Mouse (Mus musculus) cerebellum, adult 8-10 months (tissue): ENCODE measurements around the gene Hibadh.

Source experiments
- DNase-seq: peaks from one replicate; pipeline ENCODE4 v3.0.0; 2022

Hibadh gene

GRCm38 (mm10) chr6:52638471-52639185 lies 1.6 kb downstream of the Hibadh start:
- no peak for DNase-seq

DNA sequence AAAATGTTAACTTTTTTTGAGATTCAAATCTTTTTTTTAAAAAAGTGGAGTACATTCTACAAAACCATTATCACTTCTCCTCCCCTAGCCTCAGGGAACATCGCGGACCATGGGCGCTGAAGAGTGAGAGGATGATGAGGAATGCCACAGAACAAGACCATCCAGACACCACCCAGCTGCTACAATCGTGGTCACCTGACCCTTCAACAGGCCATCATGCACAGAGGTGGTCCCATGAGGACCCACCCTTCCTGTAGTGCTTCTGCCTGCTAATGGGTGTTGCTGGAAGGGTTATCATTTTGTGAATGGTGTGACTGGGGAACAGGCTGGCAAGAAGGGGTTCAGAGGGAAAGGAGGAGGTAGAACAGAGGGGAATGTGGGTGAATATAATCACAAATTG lies 2.9 kb downstream of the Hibadh start:
- DNase-seq: no peak

DNA sequence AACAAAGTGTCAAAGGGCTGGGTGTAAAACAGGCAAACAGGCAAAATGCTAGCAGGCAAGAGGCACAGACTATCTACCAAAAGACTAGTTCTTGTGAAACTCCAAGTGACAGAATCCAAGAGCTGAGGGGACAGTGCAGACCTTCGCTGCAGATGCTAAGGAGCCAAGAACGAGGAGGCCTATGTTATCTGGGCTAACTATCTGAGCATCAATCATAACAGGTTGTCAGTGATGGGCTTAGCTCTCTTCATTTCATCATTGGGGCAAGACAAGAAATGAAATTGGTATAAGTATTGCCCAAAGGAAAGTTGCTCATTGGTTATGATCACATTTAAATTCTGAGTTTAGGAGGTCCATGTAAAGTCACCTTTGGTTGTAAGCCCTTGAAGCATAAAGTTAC lies 4.8 kb downstream of the Hibadh start:
- DNase-seq: no peak

- DNase-seq: no peak
Measured at GRCm38 (mm10) chr6:52630625-52631024, 9.6 kb downstream of the Hibadh start.

GRCm38 (mm10) chr6:52629180-52629579 lies 11.0 kb downstream of the Hibadh start:
- no peak for DNase-seq

DNA sequence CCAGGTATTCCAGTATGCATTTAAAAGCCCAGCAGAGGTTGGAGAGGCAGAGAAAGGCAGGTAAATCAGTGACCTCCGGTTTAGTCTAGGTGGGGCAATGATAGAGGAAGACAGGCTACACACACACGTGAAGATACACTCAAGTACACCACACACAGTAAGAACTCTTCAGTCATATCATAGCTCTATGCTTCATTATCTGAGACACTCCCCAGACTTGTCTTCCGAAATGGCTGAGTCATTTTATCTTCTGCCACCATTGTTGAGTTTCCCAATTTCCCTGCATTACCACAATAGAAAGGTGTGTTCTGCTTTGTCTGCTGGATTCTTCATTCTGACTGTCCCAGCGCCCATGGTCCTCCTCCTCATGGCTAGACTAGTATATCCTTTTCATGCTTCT lies 13.5 kb downstream of the Hibadh start:
- DNase-seq: no peak

GRCm38 (mm10) chr6:52623741-52624140 lies 16.4 kb downstream of the Hibadh start:
- no peak for DNase-seq

DNA sequence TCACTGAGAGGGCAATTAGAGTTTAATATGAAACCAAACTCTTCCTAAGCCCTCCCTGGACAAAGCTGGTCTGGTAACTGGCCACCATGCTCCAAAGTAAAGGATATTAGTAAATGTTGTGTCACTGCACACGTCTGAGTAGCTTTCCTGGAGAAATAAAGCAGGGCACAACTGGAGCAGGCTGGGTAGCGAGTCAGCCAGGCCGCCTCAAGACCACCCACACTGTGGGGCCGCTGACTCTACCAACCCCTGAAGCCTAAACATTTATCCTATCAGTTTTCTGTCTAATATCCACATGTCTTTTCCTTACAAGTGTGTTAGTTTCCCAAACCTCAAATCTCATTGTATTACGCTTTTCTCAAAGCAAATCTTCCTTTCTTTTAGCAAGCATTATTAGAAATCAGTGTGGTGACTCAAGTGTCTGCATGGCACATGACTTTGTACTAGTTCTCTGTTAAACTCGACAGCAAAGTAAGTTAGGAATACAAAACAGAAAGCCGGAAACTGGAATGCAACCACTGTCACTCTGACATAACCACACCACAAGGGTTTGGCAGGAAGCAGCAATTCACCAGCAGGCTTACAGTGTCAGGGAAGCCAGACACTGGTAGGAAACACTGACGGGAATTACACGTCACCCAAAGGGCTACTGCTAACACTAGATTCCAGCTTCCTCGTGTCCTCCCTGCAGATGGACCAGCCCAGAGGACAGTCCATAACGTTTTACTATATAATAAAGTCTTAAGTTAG lies 18.3 kb downstream of the Hibadh start:
- DNase-seq: no peak

DNA sequence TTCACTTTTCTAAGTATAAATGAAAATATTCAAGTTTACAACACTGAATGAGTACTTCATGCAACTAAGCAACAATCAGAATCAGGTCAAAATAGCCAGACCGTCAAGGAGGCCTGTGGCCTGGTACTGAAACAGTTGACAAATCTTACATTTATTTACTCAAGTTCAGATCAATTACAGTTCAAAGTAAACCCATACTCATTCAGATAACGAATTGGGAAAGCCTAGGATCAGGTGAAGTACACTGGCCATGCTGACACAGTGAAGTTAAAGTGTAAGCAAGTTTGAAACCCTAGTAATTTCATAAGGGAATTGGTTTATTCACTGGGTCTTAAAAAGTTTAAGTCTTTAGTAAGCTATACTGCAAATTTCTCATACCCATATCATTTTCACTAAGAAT lies 20.1 kb downstream of the Hibadh start:
- no peak for DNase-seq

GRCm38 (mm10) chr6:52609626-52610352 lies 30.4 kb downstream of the Hibadh start:
- DNase-seq: no peak

DNA sequence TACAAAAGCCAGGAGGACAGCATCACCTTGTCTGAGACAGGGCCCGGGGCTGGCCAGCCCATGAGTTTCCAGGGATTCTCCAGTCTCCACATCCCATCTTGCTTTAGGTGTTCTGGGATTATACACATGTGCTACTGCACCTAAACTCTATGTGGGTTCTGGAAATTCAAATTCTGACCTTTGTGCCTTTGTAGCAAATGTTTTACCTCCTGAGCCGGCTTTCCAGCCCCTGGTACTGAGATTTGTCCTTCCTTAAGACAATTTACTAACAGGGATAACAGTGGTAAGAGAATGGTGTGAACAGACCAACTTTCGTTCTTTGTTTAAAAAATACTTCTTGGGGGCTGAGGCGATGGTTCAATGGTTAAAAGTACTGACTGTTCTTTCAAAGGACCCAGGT lies 32.1 kb downstream of the Hibadh start:
- no peak for DNase-seq

DNA sequence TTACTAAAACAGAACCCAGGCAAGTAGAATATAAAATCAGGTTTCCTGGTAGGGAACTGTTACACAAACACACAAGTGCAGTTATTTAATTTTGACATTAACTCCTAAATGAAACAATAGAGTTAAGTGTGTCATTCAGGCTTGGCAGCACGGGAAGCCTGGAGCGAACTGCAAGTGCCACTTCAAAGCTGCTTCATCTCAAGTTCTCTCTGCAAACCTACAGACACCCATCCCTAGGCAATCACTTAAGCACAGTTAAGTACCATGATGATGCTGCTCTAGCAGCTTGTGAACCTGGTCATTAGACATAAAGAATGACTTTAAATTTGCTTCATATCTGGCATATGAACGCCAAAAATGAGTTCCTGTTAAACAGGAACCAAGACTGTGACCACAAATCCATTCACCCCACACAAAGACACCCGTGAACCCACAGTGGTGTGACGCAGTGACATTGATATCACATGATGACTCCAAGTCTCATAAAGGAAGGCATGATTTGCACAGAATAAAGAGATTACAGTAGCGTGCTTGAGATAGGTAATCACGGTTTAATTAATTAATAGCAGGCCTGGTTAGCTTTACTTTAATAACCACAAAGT lies 33.3 kb downstream of the Hibadh start:
- no peak for DNase-seq

DNA sequence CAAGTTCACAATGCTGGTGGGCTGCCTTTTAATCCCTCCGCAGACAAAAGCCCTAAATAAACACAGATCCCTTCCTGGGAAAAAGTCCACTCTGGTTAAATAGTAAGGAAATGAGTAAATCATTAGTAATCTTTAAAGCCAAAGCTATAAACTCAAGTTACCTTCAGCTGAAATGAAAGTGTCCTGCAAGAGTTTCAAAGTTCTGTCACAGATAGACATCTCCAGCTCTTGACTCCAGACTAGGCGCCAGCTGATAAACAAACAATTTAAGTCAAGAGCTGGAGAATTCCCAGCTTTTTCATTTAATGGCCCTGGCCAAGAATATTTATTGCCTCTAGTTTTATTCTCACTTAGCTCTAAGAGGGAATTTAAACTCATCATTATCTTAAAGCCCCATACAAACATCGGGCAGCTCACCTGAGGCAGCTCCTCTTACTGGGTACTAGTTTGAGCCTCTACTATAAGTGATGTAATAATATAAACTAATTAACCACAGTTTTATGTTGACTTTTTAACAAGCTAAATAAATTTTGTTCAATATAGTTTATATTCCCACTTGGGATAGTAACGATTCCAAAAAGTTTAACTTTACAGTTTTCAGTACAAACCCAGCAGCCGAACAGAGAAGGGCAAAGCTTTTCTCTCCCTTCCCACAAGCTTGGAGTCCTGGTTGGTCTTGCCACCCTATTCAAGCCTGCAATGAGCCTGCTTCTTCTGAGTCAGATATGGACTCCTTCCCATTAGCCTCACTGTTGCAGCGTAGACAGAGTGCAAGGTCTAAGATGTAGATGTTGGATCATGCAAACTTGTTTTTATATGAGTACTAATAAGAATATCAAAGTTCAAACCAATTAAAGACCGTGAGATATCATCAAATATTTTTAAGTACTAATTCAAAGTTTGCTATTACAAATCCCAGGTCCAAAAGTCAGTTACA lies 38.2 kb downstream of the Hibadh start:
- DNase-seq: no peak

- no peak for DNase-seq
Measured at GRCm38 (mm10) chr6:52601117-52601516, 39.1 kb downstream of the Hibadh start.

DNA sequence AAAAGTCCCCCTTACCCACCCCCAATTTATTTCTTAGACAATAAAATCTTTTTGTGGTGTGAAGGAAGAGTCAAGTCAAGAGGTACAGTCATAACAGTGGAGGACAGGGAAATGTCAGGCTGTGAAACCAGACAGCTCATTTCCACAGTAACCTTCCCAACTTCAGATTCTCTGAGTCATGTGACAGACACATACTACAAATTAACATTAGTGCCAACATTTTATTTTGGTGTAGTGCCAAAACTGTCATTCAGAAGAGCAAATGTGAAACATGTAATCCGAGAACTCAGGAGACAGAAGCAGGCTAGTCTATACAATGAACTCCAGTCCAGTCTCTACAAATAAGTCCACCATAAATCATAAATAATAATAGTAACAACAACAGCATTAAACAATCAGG lies 45.4 kb downstream of the Hibadh start:
- no peak for DNase-seq

- no peak for DNase-seq
Measured at GRCm38 (mm10) chr6:52586564-52586963, 53.6 kb downstream of the Hibadh start.

DNA sequence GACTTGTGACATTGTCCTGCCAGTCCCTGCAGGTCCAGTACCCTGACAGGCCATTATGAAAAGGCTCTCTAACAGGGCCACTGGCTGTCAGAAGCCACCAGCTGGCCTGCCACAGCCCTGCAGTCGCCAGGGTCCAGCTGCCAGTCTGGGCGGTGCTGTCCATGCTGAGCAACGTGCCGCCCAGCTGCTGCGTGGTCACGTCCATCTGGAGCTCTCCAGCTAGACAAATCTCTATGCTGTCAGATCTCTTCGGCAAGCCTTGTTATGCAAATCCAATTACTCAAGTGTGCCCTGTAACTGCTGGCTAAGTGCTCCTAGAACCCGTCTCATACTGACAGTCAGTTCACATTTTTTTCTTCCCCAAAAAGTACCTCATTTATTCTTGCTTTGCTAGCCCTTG lies 55.8 kb downstream of the Hibadh start:
- DNase-seq: no peak

- no peak for DNase-seq
Measured at GRCm38 (mm10) chr6:52581081-52581480, 59.1 kb downstream of the Hibadh start.

DNA sequence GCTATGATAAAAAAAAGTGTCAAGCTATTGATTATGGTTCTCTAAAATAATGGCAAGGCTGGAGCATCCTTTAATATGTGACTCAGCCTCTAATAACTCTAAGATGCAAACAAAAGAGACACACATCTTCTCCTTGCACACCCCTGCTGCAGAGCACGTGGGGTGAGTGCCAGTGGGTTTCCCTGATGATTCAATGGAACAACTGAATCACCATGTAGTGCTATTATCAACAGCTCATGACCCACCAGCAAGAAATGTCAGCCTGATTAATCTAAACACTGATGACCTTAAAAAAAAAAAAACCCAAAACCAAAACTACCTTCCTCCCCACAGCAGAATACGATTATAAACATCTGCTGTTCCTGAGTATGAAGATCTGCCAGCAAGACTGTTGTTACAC lies 61.9 kb downstream of the Hibadh start:
- DNase-seq: no peak

GRCm38 (mm10) chr6:52577270-52577669 lies 62.9 kb downstream of the Hibadh start:
- peak; percentile 19 for DNase-seq

DNA sequence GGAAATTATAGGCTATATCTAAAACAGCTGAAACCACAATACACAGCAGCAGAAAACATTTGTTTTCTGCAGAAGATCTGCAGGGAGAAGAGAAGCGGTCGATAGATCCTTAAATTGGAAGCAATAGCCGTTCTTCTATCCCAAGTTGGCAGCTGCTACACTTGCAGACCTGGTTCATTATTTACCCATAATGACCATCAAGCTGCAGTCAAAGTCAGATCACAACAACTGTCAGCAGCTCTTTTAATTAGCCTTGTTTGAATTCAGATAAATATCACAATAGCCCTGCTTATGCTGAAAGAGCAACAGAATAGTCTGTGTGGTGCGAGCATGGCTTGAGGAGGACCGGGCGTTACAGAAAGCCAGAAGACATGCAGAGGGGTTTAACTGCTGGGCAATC lies 71.5 kb downstream of the Hibadh start:
- no peak for DNase-seq
